Mouse (Mus musculus) cerebellum, adult 2 months (tissue): ENCODE data around the gene Olfr635. TPM values are rescaled to one million over a fixed set of nuclear protein-coding genes. Genes with fewer than 3 reads are reported as not detected.
"Not testable (repeated sequence)": the region's sequence is repeated elsewhere in the genome, so short reads cannot be mapped to it uniquely, and the experiment has no call there.

Source experiments
- DNase-seq, 2 experiments: peaks; one replicate each; pipeline ENCODE4 v3.0.0; 2021
- H3K27ac ChIP-seq: fragments of 200-500 bp; 2 replicates; pipeline ENCODE4 v1.5.1; 2012; ENCODE audit warnings: low read length, control low read depth, inconsistent platforms; ENCODE audit not compliant: insufficient read depth
- H3K27me3 ChIP-seq: fragments of 200-500 bp; 2 replicates; pipeline ENCODE4 v1.6.1; 2012; ENCODE audit warnings: inconsistent platforms, mild to moderate bottlenecking, low read length, moderate library complexity; ENCODE audit not compliant: control insufficient read depth, insufficient read depth
- H3K4me1 ChIP-seq: fragments of 200-500 bp; 2 replicates; pipeline ENCODE4 v1.6.1; 2011; ENCODE audit warnings: low read length; ENCODE audit not compliant: control insufficient read depth, insufficient read depth
- H3K4me3 ChIP-seq: fragments of 200-500 bp; replicated peaks from 2 replicates; pipeline ENCODE3; 2011; ENCODE audit warnings: mild to moderate bottlenecking, low read depth, low read length, control low read depth; ENCODE audit not compliant: insufficient read depth
- CTCF ChIP-seq: fragments of 200-500 bp; IDR thresholded peaks from 2 replicates; pipeline ENCODE4 v1.5.1; 2011; ENCODE audit warnings: low read depth, mild to moderate bottlenecking, control low read depth, low read length, moderate library complexity, borderline replicate concordance; ENCODE audit not compliant: insufficient read depth
- POLR2A ChIP-seq: fragments of 200-500 bp; IDR thresholded peaks from 2 replicates; pipeline ENCODE4 v1.6.1; 2011; ENCODE audit warnings: low read length, control low read depth, borderline replicate concordance; ENCODE audit not compliant: insufficient read depth
- WGBS: fragments of 180-500 bp; shearing (Covaris S2); methylation state at CpG from one replicate; pipeline ENCODE4 v1.1.7; 2018; 5-methylcytosine and 5-hydroxymethylcytosine counted together
- polyA plus RNA-seq: library from polyadenylated mRNA; depleted of rRNA; stranded (reverse); fragments of >200 nt; gene quantifications from 2 replicates; pipeline ENCODE4 v1.2.3, GENCODE M21; 2012; rRNA removed

Olfr635 gene
- polyA plus RNA-seq: not detected in 2 replicates

GRCm38 (mm10) chr7:103970852-103971251, at the start of gene Olfr635:
TSS of gene Olfr635 (plus strand) at chr7:103971152.
- DNase-seq: no peak
- Histone ChIP-seq H3K4me3 (no peak within 1 kb of the TSS), H3K27me3 (no peaks in the 10 kb centered on the region), H3K4me1 (no peaks in the 10 kb centered on the region), H3K27ac (no peak within 1 kb of the TSS)
- no peak for TF ChIP-seq POLR2A
- no peak for TF ChIP-seq CTCF
- WGBS: 85% methylated on average over 1 of the region's 1 CpGs

DNA sequence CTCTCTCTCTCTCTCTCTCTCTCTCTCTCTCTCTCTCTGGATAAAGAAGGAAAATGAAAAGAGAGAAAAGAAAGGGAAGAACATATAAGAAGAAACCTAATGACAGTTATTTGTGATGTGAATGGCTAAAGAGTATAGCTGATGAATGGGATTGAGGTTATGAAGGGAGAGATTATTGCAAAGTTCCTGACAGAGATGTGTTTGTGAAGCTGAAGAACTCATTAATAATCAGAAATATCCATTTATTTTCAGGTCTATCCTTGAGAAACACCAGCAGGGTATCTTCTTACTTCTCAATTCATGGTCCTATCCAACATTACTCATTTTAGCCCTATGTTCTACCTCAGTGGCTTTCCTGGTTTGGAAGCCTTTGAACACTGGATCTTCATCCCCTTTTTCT, 42.4 kb upstream of the Olfr635 start, which contains the start of gene Olfr631:
Olfr631 (plus strand) TSS at position 301 of the 400 bp plus-strand sequence.
- Histone ChIP-seq H3K27me3 (no peaks in the 10 kb centered on the region), H3K4me3 (no peak within 1 kb of the TSS), H3K27ac (no peak within 1 kb of the TSS), H3K4me1 (no peaks in the 10 kb centered on the region)
- TF ChIP-seq CTCF (no peak), POLR2A (no peak)
- no peak for DNase-seq

- Histone ChIP-seq H3K4me3 (no peak within 1 kb of the TSS), H3K27me3 (no peaks in the 10 kb centered on the region), H3K4me1 (no peaks in the 10 kb centered on the region), H3K27ac (no peak within 1 kb of the TSS)
- TF ChIP-seq POLR2A: no peak
- no peak for TF ChIP-seq CTCF
- 59% methylated on average over 2 of the region's 2 CpGs for WGBS
- no peak for DNase-seq
Observed at GRCm38 (mm10) chr7:103934264-103934663, 36.7 kb upstream of the Olfr635 start, which contains the start of gene Olfr632. TSS of gene Olfr632 (plus strand) at chr7:103934347.

- TF ChIP-seq CTCF (no peak), POLR2A (no peak)
- 13% methylated on average over 2 of the region's 2 CpGs for WGBS
- DNase-seq: no peak
Observed at GRCm38 (mm10) chr7:103942730-103943129, 28.2 kb upstream of the Olfr635 start.

DNA sequence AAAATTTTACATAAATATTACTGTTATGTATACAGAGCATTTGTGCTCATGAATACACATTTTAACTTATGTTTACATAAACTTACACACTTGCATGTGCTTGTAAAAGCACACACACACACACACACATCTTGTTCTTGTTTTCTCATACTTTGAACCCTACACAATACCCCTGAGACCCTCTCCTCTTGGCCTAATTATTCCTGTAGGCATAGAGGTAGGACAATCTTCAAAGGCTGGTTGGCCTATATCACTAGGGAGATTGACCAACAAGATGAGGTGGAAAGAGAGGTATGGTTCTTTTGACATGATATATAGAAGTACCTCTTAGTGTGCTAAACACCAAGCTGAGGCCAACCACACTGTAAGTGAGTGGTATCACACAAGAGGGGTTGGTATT, 26.8 kb upstream of the Olfr635 start, which contains the start of gene Olfr633:
Olfr633 (plus strand) TSS at position 301 of the 400 bp plus-strand sequence.
- no peak for TF ChIP-seq CTCF
- no peak for TF ChIP-seq POLR2A
- DNase-seq: no peak
- H3K27me3 ChIP-seq: no peaks in the 10 kb centered on the region
- H3K4me3 ChIP-seq: no peak within 1 kb of the TSS
- no peak within 1 kb of the TSS for H3K27ac ChIP-seq
- H3K4me1 ChIP-seq: no peaks in the 10 kb centered on the region

More at GRCm38 (mm10) chr7:103942730-103943129, 28.2 kb upstream of the Olfr635 start:
- H3K27me3 ChIP-seq: no peaks in the 10 kb centered on the region
- H3K4me3 ChIP-seq: no peak overlapping the region
- no peak overlapping the region for H3K27ac ChIP-seq
- H3K4me1 ChIP-seq: no peaks in the 10 kb centered on the region

DNA sequence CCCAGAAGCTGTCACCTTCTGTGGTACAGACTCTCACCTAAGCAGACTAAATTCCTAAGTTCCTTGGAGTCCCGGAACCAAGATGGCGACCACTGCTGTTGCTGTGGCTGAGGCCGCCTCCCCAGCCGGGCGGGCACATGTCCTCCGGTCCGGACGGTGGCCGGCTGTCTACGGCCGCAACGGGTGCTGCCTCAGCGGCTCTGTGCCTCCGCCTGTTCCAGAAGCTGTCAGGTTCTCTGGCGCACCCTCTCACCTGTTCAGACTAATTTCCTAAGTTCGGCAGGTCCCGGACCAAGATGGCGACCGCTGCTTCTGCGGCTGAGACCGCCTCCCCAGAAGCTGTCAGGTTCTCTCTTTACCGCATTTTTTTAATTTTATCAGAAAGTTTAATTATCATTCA, 4.1 kb upstream of the Olfr635 start:
- H3K4me3 ChIP-seq, H3K4me1 ChIP-seq, H3K27me3 ChIP-seq, DNase-seq, H3K27ac ChIP-seq: not testable (repeated sequence)
- WGBS: 94% methylated on average over 22 of the region's 22 CpGs

- 37% methylated on average over 1 of the region's 1 CpGs for WGBS
- TF ChIP-seq CTCF: no peak
Observed at GRCm38 (mm10) chr7:103971782-103972181, 830 bp downstream of the Olfr635 start.

DNA sequence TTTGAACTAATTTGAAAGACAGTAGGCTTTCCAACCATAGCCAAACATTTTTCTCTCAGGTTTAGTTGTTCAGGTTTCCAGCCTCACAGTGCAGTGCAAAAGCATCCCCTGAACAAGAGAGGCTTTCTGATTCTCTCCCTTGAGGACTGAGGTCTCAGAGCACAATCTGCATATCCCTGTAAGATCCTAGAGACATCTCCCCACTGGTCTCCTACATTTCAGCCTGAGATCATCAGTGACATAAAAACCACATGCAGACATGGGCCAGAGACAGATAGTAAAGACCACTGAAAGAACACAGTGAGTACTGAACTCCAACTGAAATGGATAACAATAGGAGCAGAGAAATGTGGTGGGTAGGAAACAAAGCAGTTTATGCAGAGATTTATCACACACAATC, 27.5 kb downstream of the Olfr635 start, which contains the start of gene Olfr638:
Olfr638 (plus strand) TSS at position 301 of the 400 bp plus-strand sequence.
- no peak for TF ChIP-seq POLR2A
- TF ChIP-seq CTCF: no peak
- Histone ChIP-seq H3K4me3 (no peak within 1 kb of the TSS), H3K4me1 (no peaks in the 10 kb centered on the region), H3K27me3 (no peaks in the 10 kb centered on the region), H3K27ac (no peak within 1 kb of the TSS)
- DNase-seq: no peak

More at GRCm38 (mm10) chr7:103971782-103972181, 830 bp downstream of the Olfr635 start:
- H3K27ac ChIP-seq: no peak overlapping the region
- no peaks in the 10 kb centered on the region for H3K27me3 ChIP-seq
- no peak overlapping the region for H3K4me3 ChIP-seq
- no peaks in the 10 kb centered on the region for H3K4me1 ChIP-seq
- DNase-seq: no peak
